Mouse (Mus musculus): ENCODE measurements around the gene 1700025B11Rik.
A peak's percentile ranks its signal among the peaks of the same experiment; 100 is the strongest.
"Not testable (repeated sequence)": the region's sequence is repeated elsewhere in the genome, so short reads cannot be mapped to it uniquely, and the experiment has no call there.

The 1700025B11Rik gene

DNA sequence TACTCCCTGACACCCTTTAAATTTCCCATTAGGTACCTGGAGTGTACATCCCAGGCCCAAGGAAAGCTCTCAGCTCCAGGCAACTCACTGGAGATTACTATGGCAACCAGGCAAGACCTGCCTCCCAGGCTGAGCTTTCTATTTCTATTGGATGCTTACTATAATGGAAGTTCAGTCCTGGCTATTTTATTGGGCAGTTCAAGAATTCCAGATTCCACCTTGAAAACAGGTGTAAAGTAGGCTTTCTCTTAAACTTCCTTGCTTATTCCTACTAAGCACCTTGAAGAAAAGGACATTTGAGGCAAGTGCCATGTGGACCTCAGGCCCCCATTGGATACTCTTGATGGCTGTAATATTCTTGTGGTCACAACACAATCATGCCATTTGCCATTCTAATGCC, at the start of gene 1700025B11Rik:
1700025B11Rik (minus strand) TSS at position 101 of the 400 bp plus-strand sequence.
- no peak for DNase-seq

- DNase-seq = no peak
These were observed 44.4 kb upstream of the 1700025B11Rik start for GRCm38 (mm10) chr15:77606069-77606468.

GRCm38 (mm10) chr15:77598958-77599357, 37.3 kb upstream of the 1700025B11Rik start, which contains the start of gene Gm36245:
Gene Gm36245 (plus strand): TSS chr15:77599258.
- no peak for DNase-seq

DNA sequence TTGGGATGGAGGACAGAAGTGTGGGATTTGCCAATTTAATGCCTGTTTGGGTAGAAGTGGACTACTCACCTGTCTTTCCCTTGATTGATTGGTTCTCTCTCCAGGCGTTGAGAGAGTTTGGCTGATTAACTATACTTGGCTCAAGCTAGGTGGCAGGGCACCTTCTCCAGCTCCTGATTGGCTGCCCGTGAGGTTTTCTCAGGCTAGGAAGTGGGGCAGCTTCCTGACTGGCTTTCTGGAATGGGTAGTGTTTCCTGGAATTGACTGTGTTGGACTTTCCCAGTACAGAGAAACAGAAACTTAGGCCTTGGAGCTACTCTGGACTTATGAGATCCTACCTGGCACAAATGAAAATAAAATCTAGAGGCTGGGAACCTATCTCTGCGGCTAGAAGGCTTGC, 36.7 kb upstream of the 1700025B11Rik start:
- DNase-seq = peak; percentile 61

GRCm38 (mm10) chr15:77595961-77596360, 34.3 kb upstream of the 1700025B11Rik start, which contains the start of gene Apol10b:
Gene Apol10b (minus strand): TSS chr15:77596125.
- no peak for DNase-seq

DNA sequence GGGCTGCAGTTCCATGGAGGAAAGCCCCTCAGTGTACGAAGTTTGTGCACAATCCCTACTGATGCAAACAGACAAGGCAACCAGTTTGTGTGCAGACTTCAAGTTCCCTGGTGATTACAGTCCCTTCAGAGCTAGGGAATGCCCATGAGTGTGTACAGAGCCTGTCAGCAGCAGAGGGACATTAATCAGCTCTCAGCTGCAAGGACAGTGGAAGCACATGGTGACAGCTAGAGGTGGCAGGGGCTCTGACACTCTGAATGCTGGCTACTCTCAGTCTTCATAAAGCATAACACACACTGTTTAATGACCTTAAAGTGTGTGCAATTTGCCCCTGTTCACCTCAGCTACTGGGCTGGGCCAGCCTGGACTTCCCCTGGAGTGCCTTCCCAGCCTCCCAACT, 31.9 kb upstream of the 1700025B11Rik start:
- no peak for DNase-seq

- peak; percentile 27 for DNase-seq
These were observed 29.2 kb upstream of the 1700025B11Rik start for GRCm38 (mm10) chr15:77590881-77591280.

DNA sequence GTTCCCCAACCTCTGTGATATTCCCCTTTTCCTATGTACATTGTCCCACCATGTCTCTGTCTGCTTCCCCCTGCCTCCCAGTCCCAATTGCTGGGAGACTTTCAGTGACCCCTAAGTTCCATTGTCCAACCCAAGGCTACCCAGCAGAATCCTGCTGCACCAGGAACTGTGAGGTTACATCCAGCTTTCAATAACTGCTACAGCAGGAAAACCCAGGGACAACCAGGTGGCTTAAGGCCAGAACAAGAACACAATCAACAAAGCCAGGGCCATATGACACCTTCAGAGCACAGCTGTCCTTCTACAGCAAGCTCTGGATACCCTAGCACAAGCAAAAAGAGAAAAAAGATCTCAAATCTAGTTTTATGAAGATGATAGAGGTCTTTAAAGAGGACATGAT, 27.3 kb upstream of the 1700025B11Rik start:
- no peak for DNase-seq

GRCm38 (mm10) chr15:77587026-77587425, 25.3 kb upstream of the 1700025B11Rik start:
- DNase-seq = no peak

DNA sequence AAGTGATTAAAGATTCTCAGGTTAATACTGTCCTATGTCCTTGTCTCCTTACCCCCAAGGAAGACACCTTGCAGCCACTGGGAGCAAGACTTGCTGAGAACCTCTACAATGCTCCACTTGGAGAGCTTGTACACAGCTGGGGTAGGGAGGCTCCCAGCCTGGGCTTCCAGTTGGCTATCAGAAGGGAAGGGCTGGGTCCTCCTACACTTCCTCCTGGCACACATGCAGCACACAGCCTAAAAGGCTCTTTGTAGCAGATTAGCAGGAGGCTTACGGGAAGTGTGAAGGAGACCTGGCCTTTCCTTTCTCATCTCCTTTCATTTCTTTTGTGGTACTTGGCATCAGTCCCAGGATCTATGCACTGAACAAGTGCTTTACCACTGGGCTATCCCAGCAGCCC, 20.0 kb upstream of the 1700025B11Rik start:
- peak; percentile 40 for DNase-seq

GRCm38 (mm10) chr15:77579311-77579710, 17.6 kb upstream of the 1700025B11Rik start:
- DNase-seq = no peak

GRCm38 (mm10) chr15:77578801-77579200, 17.1 kb upstream of the 1700025B11Rik start:
- DNase-seq = no peak

DNA sequence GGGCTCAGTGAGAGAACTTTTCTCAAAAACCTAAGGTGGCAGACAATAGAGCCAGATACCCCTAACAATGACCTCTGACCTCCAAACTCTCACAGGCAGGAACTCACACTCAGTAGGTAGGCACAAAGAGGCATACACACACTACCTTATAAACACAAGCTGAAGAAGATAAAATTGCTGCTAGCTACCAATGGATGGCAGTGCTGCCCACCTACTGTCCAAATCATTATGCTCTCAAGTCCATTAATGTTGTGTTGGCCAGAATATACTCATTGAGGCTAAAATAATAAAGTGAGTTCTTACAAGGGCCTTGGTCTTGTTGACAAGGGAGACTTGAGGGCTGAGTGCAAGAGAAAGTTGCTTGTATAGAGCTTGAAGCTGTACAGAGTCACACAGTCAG, 1.5 kb upstream of the 1700025B11Rik start:
- DNase-seq = no peak

DNA sequence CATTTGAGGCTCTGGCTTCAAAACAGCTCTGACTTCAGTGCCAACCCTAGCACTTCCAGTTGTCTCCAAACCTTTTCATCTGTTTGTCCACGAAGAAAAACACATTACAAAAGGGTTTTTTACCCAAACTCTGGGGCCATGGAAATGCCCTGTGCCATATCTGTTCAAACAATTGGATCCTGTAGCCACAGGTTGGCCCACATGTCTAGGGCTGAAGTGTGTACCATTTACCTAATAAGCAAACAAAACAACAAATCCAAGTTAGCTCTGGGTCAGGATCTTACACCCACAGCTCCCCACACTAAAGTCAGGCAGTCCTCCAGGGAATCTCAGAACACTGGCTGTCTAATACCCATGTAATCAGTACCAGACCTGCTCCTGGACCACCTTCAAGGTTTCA, 22.5 kb downstream of the 1700025B11Rik start:
- not testable (repeated sequence) for DNase-seq

- no peak for DNase-seq
These were observed 28.5 kb downstream of the 1700025B11Rik start, which contains the start of gene Apol7c for GRCm38 (mm10) chr15:77533216-77533615. Gene Apol7c (minus strand): TSS chr15:77533316.

GRCm38 (mm10) chr15:77523186-77523843, 38.4 kb downstream of the 1700025B11Rik start:
- DNase-seq = peak; percentile 53

- DNase-seq = peak; percentile 16
These were observed 41.1 kb downstream of the 1700025B11Rik start for GRCm38 (mm10) chr15:77520596-77520995.

Measured in kidney, adult 11 months (tissue).